Mouse (Mus musculus): ENCODE measurements around the gene Olfr1418.

- TF ChIP-seq POLR2A (IDR thresholded peaks at IDR 0.05; ENCODE audit: extremely low read depth, insufficient read depth, low read length) (no peak), CTCF (IDR thresholded peaks at IDR 0.05; ENCODE audit: low read depth, low read length) (no peak)
These were observed 41.6 kb downstream of the Olfr1418 start, which contains the start of gene Stx3 for GRCm38 (mm10) chr19:11819143-11819700.
